In the genomic region with DNA sequence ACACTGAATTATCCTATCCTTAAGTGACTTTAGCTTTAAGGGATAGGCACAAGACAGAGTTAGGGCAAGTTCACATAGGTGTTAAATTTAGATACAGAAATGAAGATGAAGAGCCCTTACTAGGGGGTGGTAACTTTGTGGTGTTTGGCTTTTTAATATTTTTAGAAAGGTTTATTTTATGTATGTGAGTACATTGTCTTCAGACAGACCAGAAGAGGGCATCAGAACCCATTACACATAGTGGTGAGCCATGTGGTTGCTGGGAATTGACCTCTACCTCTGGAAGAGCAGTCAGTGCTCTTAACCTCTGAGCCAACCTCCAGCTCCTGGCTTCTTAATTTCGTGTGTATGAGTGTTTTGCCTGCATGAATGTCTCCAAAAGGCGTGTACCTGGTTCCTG, we compare ENCODE assay signal across 8 mouse cellular contexts. TPM values are rescaled to one million over a fixed set of nuclear protein-coding genes. Genes with fewer than 3 reads are reported as not detected.
DNase-seq lines count a peak whose midpoint lies in the region; ATAC-seq and TF ChIP-seq lines count a peak whose summit lies in the region.

No protein-coding gene starts in this region.

- no peak for ATAC-seq in lung, embryonic 15.5 days (ENCODE audit: borderline replicate concordance, extremely low read depth, low FRiP score, low TSS enrichment)
- no peak for ATAC-seq in limb, embryonic 11.5 days (ENCODE audit: insufficient number of reproducible peaks, low FRiP score, low TSS enrichment, low read depth)
- no peak for ATAC-seq in stomach, embryonic 15.5 days (ENCODE audit: insufficient read depth, low FRiP score, low read depth)
- ATAC-seq in erythroid progenitor cell, adult 5-6 weeks (replicated peaks; ENCODE audit: low FRiP score, poor library complexity, severe bottlenecking), result no peak

- H3K36me3 ChIP-seq in lung, embryonic 15.5 days, result peaks cover 16% of the 10 kb centered on the region
- peaks cover 7% of the 10 kb centered on the region; the same call in 1 of the 2 replicates for H3K36me3 ChIP-seq in limb, embryonic 11.5 days (ENCODE audit: control insufficient read depth, insufficient read depth, low read length)
- H3K36me3 ChIP-seq in stomach, embryonic 15.5 days, result peaks cover 12% of the 10 kb centered on the region; the same call in 1 of the 2 replicates

- peaks cover 20% of the 10 kb centered on the region for H3K4me1 ChIP-seq in lung, embryonic 15.5 days
- peaks cover 8% of the 10 kb centered on the region for H3K4me1 ChIP-seq in embryonic fibroblast, embryonic 13.5 days (ENCODE audit: control insufficient read depth, insufficient read depth, low read length)
- H3K4me1 ChIP-seq in limb, embryonic 11.5 days (ENCODE audit: control insufficient read depth, insufficient read depth, low read length), result no peaks in the 10 kb centered on the region
- 0 out of 2 replicates have a peak, but pooled peaks cover 8% of the 10 kb centered on the region for H3K4me1 ChIP-seq in stomach, embryonic 15.5 days

- TF ChIP-seq POLR2A in embryonic fibroblast, embryonic 13.5 days (IDR thresholded peaks at IDR 0.05; ENCODE audit: low read depth, low read length), result no peak

- no peak for DNase-seq in lung, postnatal 25 days (ENCODE audit: low spot score)
- no peak for DNase-seq in limb, embryonic 11.5 days (ENCODE audit: low spot score)
- DNase-seq in adrenal gland, adult 8-10 months, result no peak
- no peak for DNase-seq in ovary, adult 18-20 months (ENCODE audit: low spot score)

- peak overlapping the region; percentile 66 for H3K4me2 ChIP-seq in lung, embryonic 15.5 days
- H3K4me2 ChIP-seq in limb, embryonic 11.5 days (ENCODE audit: low read depth, severe bottlenecking), result peak overlapping the region; percentile 65; the same call in 1 of the 2 replicates
- peak overlapping the region; percentile 68 for H3K4me2 ChIP-seq in stomach, embryonic 15.5 days

- WGBS in lung, embryonic 15.5 days, result 56% methylated on average over 2 of the region's 2 CpGs
- 63% methylated on average over 2 of the region's 2 CpGs for WGBS in limb, embryonic 11.5 days
- WGBS in stomach, embryonic 15.5 days, result 60% methylated on average over 2 of the region's 2 CpGs

- H3K27me3 ChIP-seq in lung, embryonic 15.5 days, result no peaks in the 10 kb centered on the region
- no peaks in the 10 kb centered on the region for H3K27me3 ChIP-seq in limb, embryonic 11.5 days (ENCODE audit: control insufficient read depth, insufficient read depth, low read length)
- no peaks in the 10 kb centered on the region for H3K27me3 ChIP-seq in stomach, embryonic 15.5 days (replicated peaks)

- no peak overlapping the region for H3K9ac ChIP-seq in lung, embryonic 15.5 days
- H3K9ac ChIP-seq in limb, embryonic 11.5 days (ENCODE audit: low read length), result no peak overlapping the region
- no peak overlapping the region for H3K9ac ChIP-seq in stomach, embryonic 15.5 days

- H3K4me3 ChIP-seq in lung, embryonic 15.5 days, result peak overlapping the region; percentile 91
- H3K4me3 ChIP-seq in embryonic fibroblast, embryonic 13.5 days (ENCODE audit: insufficient read depth, low read length), result peak overlapping the region; percentile 32
- 0 out of 2 replicates have a peak overlapping the region, but pooled peaks have one; percentile 67 for H3K4me3 ChIP-seq in limb, embryonic 11.5 days (ENCODE audit: low read depth, low read length)
- no peak overlapping the region; the same call in 1 of the 2 replicates for H3K4me3 ChIP-seq in stomach, embryonic 15.5 days (replicated peaks)

- no peak for TF ChIP-seq CTCF in embryonic fibroblast, embryonic 13.5 days (IDR thresholded peaks at IDR 0.05; ENCODE audit: borderline replicate concordance, insufficient read depth, low read length)

- H3K27ac ChIP-seq in lung, embryonic 15.5 days, result no peak overlapping the region
- no peak overlapping the region for H3K27ac ChIP-seq in embryonic fibroblast, embryonic 13.5 days (ENCODE audit: insufficient read depth, low read length)
- no peak overlapping the region for H3K27ac ChIP-seq in limb, embryonic 11.5 days (replicated peaks; ENCODE audit: low read depth, low read length)
- no peak overlapping the region for H3K27ac ChIP-seq in stomach, embryonic 15.5 days

- no peaks in the 10 kb centered on the region for H3K9me3 ChIP-seq in lung, embryonic 15.5 days
- H3K9me3 ChIP-seq in limb, embryonic 11.5 days (ENCODE audit: control insufficient read depth, low read length), result no peaks in the 10 kb centered on the region
- H3K9me3 ChIP-seq in stomach, embryonic 15.5 days, result no peaks in the 10 kb centered on the region

RNA-seq across cellular contexts. Expression of gene Rad1, which starts 1.4 kb away (rescaled TPM):
- 31.4 and 36.2 TPM in 2 replicates for polyA plus RNA-seq in lung, embryonic 15.5 days (2015; fragmentation: Nextera tagmentation; extraction: Ambion mirVana)
- polyA plus RNA-seq in embryonic fibroblast, embryonic 13.5 days (2011; ENCODE audit: insufficient read length, low read depth, missing spikeins), result 18.0 and 18.5 TPM in 2 replicates
- 33.6 and 39.1 TPM in 2 replicates for polyA plus RNA-seq in limb, embryonic 11.5 days (2014; fragmentation: Nextera tagmentation; extraction: Ambion mirVana)
- polyA plus RNA-seq in stomach, embryonic 15.5 days (2015; fragmentation: Nextera tagmentation; extraction: Ambion mirVana), result 32.3 and 32.7 TPM in 2 replicates
- total RNA-seq in adrenal gland, adult 8-10 months (2022), result 10 to 100 TPM; 14.3 to 21.8 (median 16.8) TPM
- total RNA-seq in erythroid progenitor cell, adult 5-6 weeks (2015; ENCODE audit: low replicate concordance), result 12.6 and 15.9 TPM in 2 replicates
- 5.4 and 11.6 TPM in 2 replicates for total RNA-seq in erythroid progenitor cell, adult 5-6 weeks (2017; ENCODE audit: low replicate concordance)

RNA-seq across cellular contexts. Expression of gene Brix1, which starts 1.5 kb away (rescaled TPM):
- polyA plus RNA-seq in lung, embryonic 15.5 days (2015; fragmentation: Nextera tagmentation; extraction: Ambion mirVana), result 97.1 and 103 TPM in 2 replicates
- polyA plus RNA-seq in embryonic fibroblast, embryonic 13.5 days (2011; ENCODE audit: insufficient read length, low read depth, missing spikeins), result 68.5 and 84.4 TPM in 2 replicates
- polyA plus RNA-seq in limb, embryonic 11.5 days (2014; fragmentation: Nextera tagmentation; extraction: Ambion mirVana), result 146 and 162 TPM in 2 replicates
- 83.9 and 106 TPM in 2 replicates for polyA plus RNA-seq in stomach, embryonic 15.5 days (2015; fragmentation: Nextera tagmentation; extraction: Ambion mirVana)
- total RNA-seq in adrenal gland, adult 8-10 months (2022), result 10 to 100 TPM; 42.7 to 57.4 (median 48.8) TPM
- 12.6 and 20.1 TPM in 2 replicates for total RNA-seq in erythroid progenitor cell, adult 5-6 weeks (2015; ENCODE audit: low replicate concordance)
- 10.0 and 11.1 TPM in 2 replicates for total RNA-seq in erythroid progenitor cell, adult 5-6 weeks (2017; ENCODE audit: low replicate concordance)

RNA-seq across cellular contexts. Expression of gene Dnajc21, which starts 16.9 kb away (rescaled TPM):
- 13.3 and 13.4 TPM in 2 replicates for polyA plus RNA-seq in lung, embryonic 15.5 days (2015; fragmentation: Nextera tagmentation; extraction: Ambion mirVana)
- polyA plus RNA-seq in embryonic fibroblast, embryonic 13.5 days (2011; ENCODE audit: insufficient read length, low read depth, missing spikeins), result 20.9 and 28.4 TPM in 2 replicates
- 18.3 and 20.8 TPM in 2 replicates for polyA plus RNA-seq in limb, embryonic 11.5 days (2014; fragmentation: Nextera tagmentation; extraction: Ambion mirVana)
- 16.8 and 17.6 TPM in 2 replicates for polyA plus RNA-seq in stomach, embryonic 15.5 days (2015; fragmentation: Nextera tagmentation; extraction: Ambion mirVana)
- total RNA-seq in adrenal gland, adult 8-10 months (2022), result 10 to 100 TPM; 26.4 to 36.0 (median 30.5) TPM
- 10.8 and 20.5 TPM in 2 replicates for total RNA-seq in erythroid progenitor cell, adult 5-6 weeks (2015; ENCODE audit: low replicate concordance)
- 15.2 and 15.8 TPM in 2 replicates for total RNA-seq in erythroid progenitor cell, adult 5-6 weeks (2017; ENCODE audit: low replicate concordance)
